Mouse (Mus musculus) lung, embryonic 15.5 days (tissue): ENCODE data around the gene Reps1. TPM values are rescaled to one million over a fixed set of nuclear protein-coding genes. Genes with fewer than 3 reads are reported as not detected.

Source experiments
- ATAC-seq: fragments of 200-750 bp; cut with Nextera tagmentation; 2 replicates; pipeline ENCODE4 v1.8.0; 2017; ENCODE audit warnings: moderate number of reproducible peaks, borderline replicate concordance; ENCODE audit not compliant: low FRiP score, low TSS enrichment; ENCODE audit errors: extremely low read depth
- H3K27ac ChIP-seq: fragments of 300-500 bp; sonication (generic); 2 replicates; pipeline ENCODE4 v1.5.1; 2015; ENCODE audit warnings: moderate library complexity, mild to moderate bottlenecking, inconsistent platforms
- H3K27me3 ChIP-seq: fragments of 300-500 bp; sonication (generic); 2 replicates; pipeline ENCODE4 v1.6.1; 2015; ENCODE audit warnings: inconsistent platforms
- H3K36me3 ChIP-seq: fragments of 300-500 bp; sonication (generic); 2 replicates; pipeline ENCODE4 v1.6.1; 2015; ENCODE audit warnings: inconsistent platforms
- H3K4me1 ChIP-seq: fragments of 300-500 bp; sonication (generic); 2 replicates; pipeline ENCODE4 v1.6.1; 2015; ENCODE audit warnings: inconsistent platforms
- H3K4me2 ChIP-seq: fragments of 300-500 bp; sonication (generic); 2 replicates; pipeline ENCODE4 v1.6.1; 2015; ENCODE audit warnings: inconsistent platforms, mild to moderate bottlenecking, moderate library complexity
- H3K4me3 ChIP-seq: fragments of 300-500 bp; sonication (generic); 2 replicates; pipeline ENCODE4 v1.5.1; 2015; ENCODE audit warnings: mild to moderate bottlenecking, inconsistent platforms
- H3K9ac ChIP-seq: fragments of 300-500 bp; sonication (generic); 2 replicates; pipeline ENCODE4 v1.6.1; 2015; ENCODE audit warnings: inconsistent platforms
- H3K9me3 ChIP-seq: fragments of 300-500 bp; sonication (generic); 2 replicates; pipeline ENCODE4 v1.6.1; 2016; ENCODE audit warnings: inconsistent platforms
- WGBS: fragments of 180-500 bp; shearing (Covaris S2); methylation state at CpG from one replicate; pipeline ENCODE4 v1.1.7; 2015; 5-methylcytosine and 5-hydroxymethylcytosine counted together
- polyA plus RNA-seq: library from polyadenylated mRNA; unstranded; fragments of >200 nt; fragmentation: Nextera tagmentation; extraction: Ambion mirVana; gene quantifications from 2 replicates; pipeline ENCODE4 v1.2.1, GENCODE M21; 2015

Gene Reps1
- polyA plus RNA-seq, 1 experiment from 2014 or later: 21.2 TPM

DNA sequence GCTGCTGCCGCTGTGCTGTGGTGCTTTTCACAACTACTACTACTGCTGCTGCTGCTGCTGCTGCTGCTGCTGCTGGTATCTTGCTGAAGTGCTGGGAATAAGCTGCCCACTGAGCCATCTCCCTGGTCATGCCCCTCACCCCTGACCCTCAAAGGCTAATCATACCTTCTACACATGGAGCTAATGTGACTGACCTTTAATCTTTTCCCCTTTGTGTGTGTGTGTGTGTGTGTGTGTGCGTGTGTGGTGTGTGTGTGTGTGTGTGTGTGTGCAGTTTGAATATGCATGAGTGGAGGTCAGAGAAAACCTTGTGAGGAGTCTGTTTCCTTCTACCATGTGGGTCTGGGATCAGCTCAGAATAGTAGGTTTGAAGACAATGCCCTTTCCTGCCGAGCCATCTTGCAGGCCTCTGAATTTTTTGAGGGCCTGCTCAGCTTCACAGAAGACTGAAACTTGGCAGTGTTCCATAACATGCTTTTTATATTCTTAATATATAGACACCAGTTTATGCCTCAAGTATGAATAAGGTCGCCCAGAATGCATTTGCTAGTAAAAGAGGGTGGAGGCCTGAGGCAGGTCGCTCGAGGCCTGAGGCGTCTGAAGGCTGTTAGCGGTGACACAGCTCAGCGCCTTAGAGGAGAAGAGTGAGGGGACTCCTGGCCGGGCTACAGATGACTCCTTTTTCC, 12.2 kb downstream of the Reps1 start:
- H3K9me3 ChIP-seq: no peaks in the 10 kb centered on the region
- H3K4me1 ChIP-seq: peaks cover 25% of the 10 kb centered on the region
- no peaks in the 10 kb centered on the region for H3K36me3 ChIP-seq
- H3K9ac ChIP-seq: no peak overlapping the region
- H3K4me3 ChIP-seq: no peak overlapping the region
- no peak for ATAC-seq
- no peak overlapping the region for H3K4me2 ChIP-seq
- no peaks in the 10 kb centered on the region for H3K27me3 ChIP-seq
- H3K27ac ChIP-seq: no peak overlapping the region
- 52% methylated on average over 10 of the region's 10 CpGs for WGBS

DNA sequence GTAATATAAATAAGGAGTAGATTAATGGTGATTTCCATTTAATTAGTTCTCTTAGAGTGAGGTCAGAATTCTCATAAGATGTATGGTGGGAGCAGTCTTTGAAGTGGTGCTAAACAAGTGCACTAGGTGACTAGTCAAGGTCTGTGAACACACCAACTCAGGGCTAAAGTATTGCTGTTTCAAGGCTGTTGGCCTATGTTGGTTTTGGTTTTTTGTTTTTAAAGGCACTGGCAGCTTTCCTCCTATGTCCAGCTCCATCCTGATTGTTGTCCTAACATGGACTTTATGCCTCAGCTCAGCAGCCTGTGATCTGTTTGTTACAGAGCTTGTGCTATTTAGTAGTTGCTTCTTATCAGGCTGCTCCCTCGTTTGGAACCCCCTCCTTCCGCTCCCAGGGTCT, 13.2 kb downstream of the Reps1 start:
- H3K36me3 ChIP-seq: no peaks in the 10 kb centered on the region
- 72% methylated on average over 2 of the region's 2 CpGs for WGBS
- no peak overlapping the region for H3K27ac ChIP-seq
- H3K9ac ChIP-seq: no peak overlapping the region
- no peak for ATAC-seq
- no peak overlapping the region for H3K4me2 ChIP-seq
- H3K4me1 ChIP-seq: peaks cover 25% of the 10 kb centered on the region
- no peak overlapping the region for H3K4me3 ChIP-seq
- H3K27me3 ChIP-seq: no peaks in the 10 kb centered on the region
- no peaks in the 10 kb centered on the region for H3K9me3 ChIP-seq

DNA sequence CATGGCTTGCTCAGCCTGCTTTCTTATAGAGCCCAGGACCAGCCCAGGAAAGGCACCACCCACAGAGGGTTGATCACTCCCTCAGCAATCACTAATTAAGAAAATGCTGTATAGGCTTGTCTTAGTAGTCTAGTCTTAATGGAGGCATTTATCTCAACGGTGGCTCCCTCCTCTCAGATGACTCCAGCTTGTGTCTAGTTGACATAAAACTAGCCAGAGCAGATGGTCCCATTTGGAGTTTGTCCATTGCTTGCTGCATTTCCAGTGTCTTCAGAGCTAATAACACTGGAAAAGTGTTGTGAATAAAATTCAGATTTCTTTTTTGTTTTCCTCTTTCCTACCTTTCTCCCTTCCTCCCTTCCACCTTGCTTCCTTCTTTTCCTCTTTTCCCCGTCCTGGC, 13.9 kb downstream of the Reps1 start:
- no peak overlapping the region for H3K27ac ChIP-seq

DNA sequence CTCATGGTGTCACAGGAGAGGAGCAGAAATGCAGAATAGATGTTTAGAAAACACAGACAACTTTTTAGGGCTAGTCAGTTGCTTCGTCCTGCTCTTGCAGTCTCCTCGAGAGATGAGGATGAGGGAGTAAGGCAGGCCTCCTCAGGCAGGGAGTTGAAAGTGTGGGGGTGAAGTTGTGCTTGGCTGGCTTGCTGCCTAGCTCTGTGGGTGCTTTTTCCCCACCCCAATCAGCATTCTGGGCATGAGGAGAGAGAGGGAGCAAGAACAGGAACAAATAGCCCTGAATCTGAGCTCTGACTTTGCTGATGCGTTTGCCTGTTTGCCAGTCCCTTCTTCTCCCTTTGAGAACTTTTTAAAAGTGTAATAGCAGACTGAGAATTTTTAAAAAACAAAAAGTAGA, 14.5 kb downstream of the Reps1 start:
- Histone ChIP-seq H3K27ac (no peak overlapping the region), H3K4me3 (no peak overlapping the region), H3K36me3 (no peaks in the 10 kb centered on the region), H3K4me2 (no peak overlapping the region), H3K27me3 (no peaks in the 10 kb centered on the region), H3K9me3 (no peaks in the 10 kb centered on the region), H3K9ac (no peak overlapping the region), H3K4me1 (peaks cover 25% of the 10 kb centered on the region)
- no peak for ATAC-seq
- WGBS: 54% methylated on average over 3 of the region's 3 CpGs

More for the DNA sequence above, 13.9 kb downstream of the Reps1 start:
- whole genome bisulfite sequencing: 74% methylated on average over 2 of the region's 2 CpGs
- Histone ChIP-seq H3K9ac (no peak overlapping the region), H3K4me3 (no peak overlapping the region), H3K27me3 (no peaks in the 10 kb centered on the region), H3K9me3 (no peaks in the 10 kb centered on the region), H3K4me1 (peaks cover 25% of the 10 kb centered on the region), H3K4me2 (no peak overlapping the region), H3K36me3 (no peaks in the 10 kb centered on the region)
- ATAC-seq: no peak

DNA sequence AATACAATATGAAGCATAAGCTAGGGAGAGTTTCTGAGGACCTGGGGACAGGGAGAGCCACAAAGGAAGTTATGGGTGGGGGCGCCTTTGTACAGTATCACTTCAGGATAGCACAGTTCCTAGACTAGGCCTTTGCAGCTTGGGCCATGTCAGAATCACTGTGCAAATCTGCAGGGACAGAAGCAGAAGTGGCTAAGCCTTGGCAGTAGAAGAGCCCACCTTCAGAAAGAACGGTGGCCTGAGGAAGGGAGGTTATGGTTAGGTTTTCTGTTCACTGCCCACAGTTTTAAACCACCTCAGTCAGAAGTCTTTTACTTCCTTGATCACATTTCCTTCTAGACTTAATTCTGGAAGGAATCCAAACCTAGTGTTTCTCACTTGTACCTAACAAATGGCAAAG, 15.0 kb downstream of the Reps1 start:
- peaks cover 25% of the 10 kb centered on the region for H3K4me1 ChIP-seq
- no peak for ATAC-seq
- no peak overlapping the region for H3K27ac ChIP-seq

DNA sequence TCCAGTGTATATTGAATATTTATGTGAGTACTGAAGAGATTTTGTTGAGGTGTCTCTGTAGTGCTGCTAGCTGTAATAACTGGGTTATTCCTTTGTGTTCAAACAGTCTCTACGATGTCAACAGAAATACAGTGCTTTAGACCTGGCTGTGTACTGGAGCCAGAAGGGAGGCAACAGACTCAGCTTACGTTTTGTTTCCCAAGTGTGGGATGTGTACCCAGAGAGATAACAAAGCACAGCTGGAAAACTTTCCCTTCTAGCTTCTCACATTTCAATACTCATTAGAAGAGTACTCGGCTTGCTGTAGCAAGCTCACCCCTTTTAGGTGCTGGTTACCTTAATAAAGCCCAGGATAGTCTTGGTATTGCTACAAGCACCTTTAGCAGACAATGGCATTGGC, 17.2 kb downstream of the Reps1 start:
- WGBS: 54% methylated on average over 3 of the region's 3 CpGs

More for the DNA sequence above, 15.0 kb downstream of the Reps1 start:
- Histone ChIP-seq H3K36me3 (no peaks in the 10 kb centered on the region), H3K27me3 (no peaks in the 10 kb centered on the region), H3K9ac (no peak overlapping the region), H3K4me3 (no peak overlapping the region), H3K9me3 (no peaks in the 10 kb centered on the region), H3K4me2 (no peak overlapping the region)
- WGBS: 66% methylated on average over 2 of the region's 2 CpGs

DNA sequence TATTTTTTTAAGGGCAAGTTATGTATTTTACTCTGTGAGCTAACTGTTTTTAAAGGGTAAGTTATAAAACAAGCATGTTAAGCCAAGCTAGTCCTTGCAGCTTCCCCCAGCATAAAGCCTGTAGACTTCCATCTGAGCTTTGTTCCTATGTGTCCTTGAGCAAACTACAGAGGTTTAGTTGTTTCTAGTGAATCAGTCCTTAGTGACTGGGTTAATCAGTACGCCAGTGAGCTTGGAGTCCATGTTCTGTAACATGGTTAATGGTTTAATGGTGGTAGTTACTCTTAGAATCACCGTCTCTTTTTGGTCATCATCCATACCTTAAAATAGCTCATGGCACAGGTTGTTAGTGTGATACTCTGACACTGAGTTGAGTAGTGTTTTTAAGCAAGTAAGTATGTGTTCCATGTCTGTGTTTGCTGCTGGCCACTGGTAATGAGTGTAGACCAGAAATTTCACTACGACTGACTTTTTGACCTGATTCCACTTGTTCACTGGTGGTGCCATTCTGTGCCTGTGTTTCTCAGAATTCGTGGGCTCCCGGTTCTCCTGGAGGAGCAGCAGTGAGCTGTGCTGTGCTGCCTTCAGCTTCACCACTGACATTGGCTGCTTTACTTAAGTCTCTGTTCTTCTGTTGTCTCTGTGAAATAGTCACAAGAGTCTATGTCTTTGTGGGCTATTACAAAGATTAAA, 18.9 kb downstream of the Reps1 start:
- H3K27ac ChIP-seq: no peak overlapping the region
- H3K4me1 ChIP-seq: peaks cover 14% of the 10 kb centered on the region
- no peak for ATAC-seq

More for the DNA sequence above, 17.2 kb downstream of the Reps1 start:
- H3K36me3 ChIP-seq: no peaks in the 10 kb centered on the region
- no peak overlapping the region for H3K4me3 ChIP-seq
- no peak overlapping the region for H3K9ac ChIP-seq
- H3K27me3 ChIP-seq: no peaks in the 10 kb centered on the region
- H3K4me2 ChIP-seq: no peak overlapping the region
- no peaks in the 10 kb centered on the region for H3K9me3 ChIP-seq
- no peak overlapping the region for H3K27ac ChIP-seq
- H3K4me1 ChIP-seq: peaks cover 17% of the 10 kb centered on the region
- ATAC-seq: no peak

DNA sequence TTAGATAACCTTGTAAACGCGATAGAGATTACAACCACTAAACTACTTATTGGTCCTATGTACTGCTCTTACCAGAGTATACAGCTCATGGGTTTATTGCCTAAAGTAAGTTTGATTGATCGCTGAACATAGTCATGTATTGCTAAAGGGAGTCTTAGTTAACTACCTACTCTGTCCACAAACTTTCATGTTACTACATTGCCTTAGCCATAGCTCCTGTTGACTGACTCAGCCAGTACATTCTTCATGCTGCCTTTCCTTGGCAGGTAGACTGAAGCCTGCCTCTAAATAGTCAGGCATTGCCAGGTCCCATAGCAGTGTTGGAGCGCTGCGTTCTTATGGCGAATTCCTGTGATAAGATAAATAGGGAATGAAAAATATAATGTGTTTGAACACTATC, 20.2 kb downstream of the Reps1 start:
- H3K36me3 ChIP-seq: no peaks in the 10 kb centered on the region
- H3K4me1 ChIP-seq: peaks cover 4% of the 10 kb centered on the region
- no peak overlapping the region for H3K9ac ChIP-seq
- H3K9me3 ChIP-seq: no peaks in the 10 kb centered on the region
- no peaks in the 10 kb centered on the region for H3K27me3 ChIP-seq
- H3K27ac ChIP-seq: no peak overlapping the region
- no peak overlapping the region for H3K4me3 ChIP-seq
- 81% methylated on average over 6 of the region's 6 CpGs for WGBS
- no peak for ATAC-seq
- H3K4me2 ChIP-seq: no peak overlapping the region

More for the DNA sequence above, 18.9 kb downstream of the Reps1 start:
- Histone ChIP-seq H3K27me3 (no peaks in the 10 kb centered on the region), H3K36me3 (no peaks in the 10 kb centered on the region), H3K4me2 (no peak overlapping the region), H3K9ac (no peak overlapping the region), H3K4me3 (no peak overlapping the region), H3K9me3 (no peaks in the 10 kb centered on the region)
- 77% methylated on average over 5 of the region's 5 CpGs for WGBS

DNA sequence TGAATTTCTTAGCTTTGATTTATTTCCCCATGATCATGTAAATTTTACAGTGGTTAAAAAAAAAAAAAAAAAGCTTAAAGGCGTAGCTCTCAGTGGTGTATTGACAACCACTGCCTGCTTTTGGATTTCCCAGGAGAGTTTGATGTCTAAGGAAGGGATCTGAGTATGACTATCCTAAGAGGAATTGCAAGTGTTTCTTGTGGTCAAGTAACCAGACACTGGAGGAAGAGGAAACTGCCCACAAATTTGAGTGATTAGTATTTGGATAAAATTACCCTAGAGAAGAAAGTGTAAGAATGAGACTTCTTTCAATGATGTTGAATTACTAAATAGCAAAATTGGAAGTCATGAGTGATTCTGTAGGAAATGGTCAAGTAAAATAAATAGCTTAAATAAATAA, 25.9 kb downstream of the Reps1 start:
- WGBS: 76% methylated on average over 1 of the region's 1 CpGs
- Histone ChIP-seq H3K36me3 (no peaks in the 10 kb centered on the region), H3K4me3 (no peak overlapping the region), H3K9me3 (no peaks in the 10 kb centered on the region), H3K27me3 (no peaks in the 10 kb centered on the region), H3K4me2 (no peak overlapping the region), H3K9ac (no peak overlapping the region), H3K4me1 (no peaks in the 10 kb centered on the region), H3K27ac (no peak overlapping the region)
- no peak for ATAC-seq

DNA sequence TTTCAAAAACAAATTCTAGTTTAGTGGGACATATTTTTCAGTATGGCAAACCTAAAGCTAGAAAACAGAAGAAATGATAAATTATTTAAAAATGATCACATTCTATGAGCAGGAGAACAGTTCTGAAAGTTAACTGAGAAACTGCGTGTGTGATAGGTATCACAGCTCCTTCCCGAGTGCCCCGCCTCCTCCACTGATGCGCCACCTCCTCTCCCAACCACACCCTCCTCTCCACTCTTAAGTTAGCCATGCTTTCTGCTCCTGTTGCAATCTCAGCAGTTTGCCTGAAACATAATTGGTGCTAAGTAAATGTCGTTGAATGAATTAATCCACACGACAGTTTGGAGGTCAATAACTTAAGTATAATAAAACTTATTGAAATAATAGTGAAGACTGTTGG, 27.1 kb downstream of the Reps1 start:
- H3K27me3 ChIP-seq: no peaks in the 10 kb centered on the region
- no peak overlapping the region for H3K9ac ChIP-seq
- WGBS: 85% methylated on average over 6 of the region's 6 CpGs

DNA sequence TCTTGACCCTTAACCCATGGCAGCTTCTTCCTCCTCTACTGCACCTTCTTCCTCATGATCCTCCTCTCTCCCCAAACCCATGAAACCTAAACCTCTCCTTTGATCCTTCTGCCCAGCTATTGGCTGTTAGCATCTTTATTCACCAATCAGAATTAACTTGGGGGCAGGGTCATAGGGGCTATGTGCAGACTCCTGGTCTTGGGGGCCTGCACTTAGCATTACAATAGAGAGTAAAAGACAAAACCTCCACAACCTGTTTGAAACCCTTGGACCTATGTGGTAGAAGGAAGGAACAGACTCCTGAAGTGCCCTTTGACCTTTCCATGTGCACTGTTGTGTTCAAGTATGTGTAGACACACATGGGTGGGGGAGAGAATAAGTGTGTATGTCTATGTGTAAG, 35.0 kb downstream of the Reps1 start:
- ATAC-seq: no peak
- Histone ChIP-seq H3K27ac (no peak overlapping the region), H3K9ac (no peak overlapping the region), H3K27me3 (no peaks in the 10 kb centered on the region), H3K36me3 (peaks cover 26% of the 10 kb centered on the region), H3K4me2 (no peak overlapping the region), H3K9me3 (no peaks in the 10 kb centered on the region), H3K4me3 (no peak overlapping the region), H3K4me1 (no peaks in the 10 kb centered on the region)

More for the DNA sequence above, 27.1 kb downstream of the Reps1 start:
- no peak overlapping the region for H3K27ac ChIP-seq
- H3K4me2 ChIP-seq: no peak overlapping the region
- H3K4me1 ChIP-seq: no peaks in the 10 kb centered on the region
- H3K36me3 ChIP-seq: no peaks in the 10 kb centered on the region
- no peak for ATAC-seq
- H3K4me3 ChIP-seq: no peak overlapping the region
- H3K9me3 ChIP-seq: no peaks in the 10 kb centered on the region

DNA sequence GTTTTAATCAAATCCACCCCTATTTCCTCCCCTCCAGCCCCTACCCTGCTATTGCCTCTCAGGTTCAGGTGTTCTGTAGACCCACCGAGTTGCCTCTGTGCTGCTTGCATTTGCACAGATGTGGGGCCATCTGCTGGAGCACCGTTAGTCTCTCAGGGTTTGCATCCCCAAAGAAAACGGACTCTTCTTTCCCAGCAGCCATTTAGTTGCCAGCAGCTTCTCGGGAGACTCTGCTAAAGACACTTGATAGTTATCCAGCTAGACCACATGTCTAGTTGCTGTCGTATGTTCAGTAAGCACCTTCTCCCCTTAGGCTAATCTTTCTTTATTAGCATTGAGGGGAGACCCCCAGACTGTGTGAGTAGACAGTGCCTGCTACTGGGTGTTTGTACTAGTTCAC, 46.5 kb downstream of the Reps1 start:
- no peak overlapping the region for H3K4me3 ChIP-seq
- no peak overlapping the region for H3K27ac ChIP-seq
- H3K9ac ChIP-seq: no peak overlapping the region
- H3K36me3 ChIP-seq: peaks cover 23% of the 10 kb centered on the region
- H3K4me2 ChIP-seq: no peak overlapping the region
- no peaks in the 10 kb centered on the region for H3K9me3 ChIP-seq
- ATAC-seq: no peak
- H3K4me1 ChIP-seq: no peaks in the 10 kb centered on the region
- no peaks in the 10 kb centered on the region for H3K27me3 ChIP-seq
- 58% methylated on average over 5 of the region's 5 CpGs for WGBS
